Mouse (Mus musculus) brain, embryonic 14.5 days (tissue): ENCODE data around the gene Psmd11.

Source experiments
- CTCF ChIP-seq: fragments of 200-500 bp; IDR thresholded peaks from 2 replicates; pipeline ENCODE4 v1.5.1; 2012; ENCODE audit warnings: inconsistent platforms, mild to moderate bottlenecking, moderate library complexity, borderline replicate concordance; ENCODE audit not compliant: insufficient read depth, insufficient read length; ENCODE audit errors: extremely low read depth
- POLR2A ChIP-seq: fragments of 200-500 bp; IDR thresholded peaks from 2 replicates; pipeline ENCODE4 v1.6.1; 2012; ENCODE audit warnings: mild to moderate bottlenecking, inconsistent platforms, borderline replicate concordance; ENCODE audit not compliant: poor library complexity, insufficient read depth, insufficient read length, severe bottlenecking; ENCODE audit errors: extremely low read depth

DNA sequence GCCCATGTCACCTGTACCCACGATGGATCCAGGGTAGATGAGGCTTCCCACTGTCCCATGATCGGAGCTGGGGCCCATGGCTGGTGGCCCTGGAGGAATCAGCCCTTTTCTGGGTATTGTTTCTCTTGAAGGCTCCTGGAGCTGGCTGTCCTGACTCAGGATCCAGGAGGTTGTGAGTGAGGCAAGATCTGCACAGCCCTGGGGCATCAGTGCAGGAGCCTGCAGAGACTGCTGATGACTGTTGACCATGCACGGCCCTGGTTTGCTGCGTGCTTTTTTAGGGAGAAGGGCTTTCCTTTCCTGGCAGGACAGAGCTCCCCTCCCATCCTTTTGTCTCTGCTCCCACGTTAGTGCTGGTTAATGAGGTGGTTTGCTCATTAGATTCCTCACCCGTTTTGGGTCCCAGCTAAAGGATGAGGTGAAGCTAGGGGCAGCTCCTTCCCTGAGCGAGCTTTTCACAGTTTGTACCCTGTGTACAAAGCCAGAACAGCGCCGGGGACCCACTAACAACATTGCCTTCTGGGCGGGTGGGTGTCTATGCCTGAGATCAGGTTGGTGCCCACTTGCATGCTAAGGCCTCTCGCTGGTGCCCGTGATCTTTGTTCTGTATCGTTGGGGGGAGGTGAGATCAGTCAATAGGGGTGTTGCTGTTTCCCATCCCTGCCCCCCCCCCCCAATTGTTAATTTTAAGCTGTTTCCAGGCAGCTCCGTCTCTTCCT lies 50.4 kb downstream of the Psmd11 start:
- TF ChIP-seq POLR2A (no peak), CTCF (no peak)
